Mouse (Mus musculus) heart, embryonic 11.5 days (tissue): ENCODE results near the gene Nhej1. TPM values are rescaled to one million over a fixed set of nuclear protein-coding genes. Genes with fewer than 3 reads are reported as not detected.

ENCODE experiments used
- ATAC-seq: fragments of 200-750 bp; cut with Nextera tagmentation; replicated peaks from 2 replicates; pipeline ENCODE4 v1.8.0; 2017; ENCODE audit warnings: moderate library complexity; ENCODE audit not compliant: insufficient number of reproducible peaks, low FRiP score, low TSS enrichment
- H3K27ac ChIP-seq: fragments of 300-500 bp; sonication (generic); 2 replicates; pipeline ENCODE4 v1.5.1; 2014; ENCODE audit warnings: mild to moderate bottlenecking, low read depth, low read length
- H3K27me3 ChIP-seq: fragments of 300-500 bp; sonication (generic); 2 replicates; pipeline ENCODE4 v1.6.1; 2014; ENCODE audit warnings: mild to moderate bottlenecking, low read length, mixed read lengths; ENCODE audit not compliant: control insufficient read depth, insufficient read depth
- H3K36me3 ChIP-seq: fragments of 300-500 bp; sonication (generic); 2 replicates; pipeline ENCODE4 v1.6.1; 2014; ENCODE audit warnings: mild to moderate bottlenecking, low read length, moderate library complexity, mixed read lengths; ENCODE audit not compliant: control insufficient read depth, insufficient read depth
- H3K4me1 ChIP-seq: fragments of 300-500 bp; sonication (generic); 2 replicates; pipeline ENCODE4 v1.6.1; 2014; ENCODE audit warnings: low read length; ENCODE audit not compliant: control insufficient read depth, insufficient read depth
- H3K4me2 ChIP-seq: fragments of 300-500 bp; sonication (generic); 2 replicates; pipeline ENCODE4 v1.6.1; 2014; ENCODE audit warnings: mild to moderate bottlenecking, moderate library complexity
- H3K4me3 ChIP-seq: fragments of 300-500 bp; sonication (generic); 2 replicates; pipeline ENCODE4 v1.5.1; 2014; ENCODE audit warnings: low read depth, low read length
- H3K9ac ChIP-seq: fragments of 300-500 bp; sonication (generic); 2 replicates; pipeline ENCODE4 v1.6.1; 2014; ENCODE audit warnings: mild to moderate bottlenecking, low read depth, low read length, moderate library complexity
- H3K9me3 ChIP-seq: fragments of 300-500 bp; sonication (generic); replicated peaks from 2 replicates; pipeline ENCODE4 v1.6.1; 2016; ENCODE audit warnings: low read length; ENCODE audit not compliant: control insufficient read depth
- WGBS: fragments of 180-500 bp; shearing (Covaris S2); extraction: QIAGEN DNeasy Blood & Tissue Kit; methylation state at CpG from one replicate; pipeline ENCODE4 v1.1.7; 2014; ENCODE audit not compliant: insufficient replicate concordance; 5-methylcytosine and 5-hydroxymethylcytosine counted together
- polyA plus RNA-seq: library from polyadenylated mRNA; unstranded; fragments of >200 nt; fragmentation: Nextera tagmentation; extraction: Ambion mirVana; gene quantifications from 2 replicates; pipeline ENCODE4 v1.2.1, GENCODE M21; 2014

Gene Nhej1
- polyA plus RNA-seq, 1 experiment from 2014 or later = 7.6 TPM

- no peak for ATAC-seq
- 61% methylated on average over 2 of the region's 2 CpGs for WGBS
- no peaks in the 10 kb centered on the region for H3K4me1 ChIP-seq
- no peak overlapping the region for H3K27ac ChIP-seq
- H3K9ac ChIP-seq = no peak overlapping the region
- H3K36me3 ChIP-seq = no peaks in the 10 kb centered on the region
- no peak overlapping the region for H3K4me2 ChIP-seq
- H3K4me3 ChIP-seq = no peak overlapping the region
- H3K9me3 ChIP-seq = no peaks in the 10 kb centered on the region
- no peaks in the 10 kb centered on the region for H3K27me3 ChIP-seq
Measured at GRCm38 (mm10) chr1:75048571-75048970, 76.4 kb downstream of the Nhej1 start.

- Histone ChIP-seq H3K27me3 (no peaks in the 10 kb centered on the region), H3K9me3 (no peaks in the 10 kb centered on the region), H3K4me1 (no peaks in the 10 kb centered on the region), H3K4me3 (no peak overlapping the region), H3K9ac (no peak overlapping the region), H3K27ac (no peak overlapping the region), H3K4me2 (no peak overlapping the region), H3K36me3 (no peaks in the 10 kb centered on the region)
- ATAC-seq = no peak
- 67% methylated on average over 4 of the region's 4 CpGs for WGBS
Measured at GRCm38 (mm10) chr1:75048041-75048440, 77.0 kb downstream of the Nhej1 start.

GRCm38 (mm10) chr1:75040429-75040828 lies 84.6 kb downstream of the Nhej1 start:
- H3K27ac ChIP-seq = no peak overlapping the region
- H3K36me3 ChIP-seq = no peaks in the 10 kb centered on the region
- ATAC-seq = no peak
- no peak overlapping the region for H3K4me3 ChIP-seq
- 29% methylated on average over 7 of the region's 7 CpGs for WGBS
- H3K9ac ChIP-seq = no peak overlapping the region
- no peaks in the 10 kb centered on the region; the same call in 1 of the 2 replicates for H3K4me1 ChIP-seq
- no peaks in the 10 kb centered on the region for H3K27me3 ChIP-seq
- H3K9me3 ChIP-seq = no peaks in the 10 kb centered on the region
- no peak overlapping the region for H3K4me2 ChIP-seq

GRCm38 (mm10) chr1:75032041-75032440 lies 93.0 kb downstream of the Nhej1 start:
- Histone ChIP-seq H3K9ac (no peak overlapping the region), H3K4me2 (no peak overlapping the region), H3K9me3 (no peaks in the 10 kb centered on the region), H3K27ac (no peak overlapping the region), H3K27me3 (no peaks in the 10 kb centered on the region), H3K36me3 (no peaks in the 10 kb centered on the region), H3K4me1 (no peaks in the 10 kb centered on the region), H3K4me3 (no peak overlapping the region)
- no peak for ATAC-seq
- 88% methylated on average over 10 of the region's 10 CpGs for WGBS

- no peak for ATAC-seq
- Histone ChIP-seq H3K27me3 (no peaks in the 10 kb centered on the region; the same call in 1 of the 2 replicates), H3K4me2 (no peak overlapping the region), H3K4me3 (no peak overlapping the region), H3K9me3 (no peaks in the 10 kb centered on the region), H3K27ac (no peak overlapping the region), H3K36me3 (no peaks in the 10 kb centered on the region), H3K9ac (no peak overlapping the region), H3K4me1 (no peaks in the 10 kb centered on the region)
- 47% methylated on average over 2 of the region's 2 CpGs for WGBS
Measured at GRCm38 (mm10) chr1:75027061-75027779, 97.8 kb downstream of the Nhej1 start.

- Histone ChIP-seq H3K4me3 (no peak overlapping the region), H3K27ac (no peak overlapping the region), H3K9me3 (no peaks in the 10 kb centered on the region), H3K36me3 (no peaks in the 10 kb centered on the region), H3K4me1 (no peaks in the 10 kb centered on the region), H3K4me2 (no peak overlapping the region), H3K9ac (no peak overlapping the region), H3K27me3 (no peaks in the 10 kb centered on the region; the same call in 1 of the 2 replicates)
- 68% methylated on average over 7 of the region's 7 CpGs for WGBS
- ATAC-seq = no peak
Measured at GRCm38 (mm10) chr1:75024419-75025199, 100.4 kb downstream of the Nhej1 start.

GRCm38 (mm10) chr1:75022216-75022615 lies 102.8 kb downstream of the Nhej1 start:
- no peak for ATAC-seq
- Histone ChIP-seq H3K27ac (no peak overlapping the region), H3K9me3 (no peaks in the 10 kb centered on the region), H3K9ac (no peak overlapping the region), H3K4me1 (no peaks in the 10 kb centered on the region), H3K36me3 (no peaks in the 10 kb centered on the region), H3K4me2 (no peak overlapping the region), H3K27me3 (no peaks in the 10 kb centered on the region; the same call in 1 of the 2 replicates), H3K4me3 (no peak overlapping the region)
- 65% methylated on average over 5 of the region's 5 CpGs for WGBS

- H3K9me3 ChIP-seq = no peaks in the 10 kb centered on the region
- no peak overlapping the region for H3K27ac ChIP-seq
- H3K9ac ChIP-seq = no peak overlapping the region
- H3K36me3 ChIP-seq = no peaks in the 10 kb centered on the region
- H3K4me1 ChIP-seq = peaks cover 24% of the 10 kb centered on the region
- WGBS = 4% methylated on average over 6 of the region's 6 CpGs
- H3K4me2 ChIP-seq = no peak overlapping the region
- H3K27me3 ChIP-seq = no peaks in the 10 kb centered on the region
- H3K4me3 ChIP-seq = no peak overlapping the region
- no peak for ATAC-seq
Measured at GRCm38 (mm10) chr1:75016846-75017245, 108.2 kb downstream of the Nhej1 start.
